Mouse (Mus musculus): ENCODE results near the gene Fbxl8. TPM values are rescaled to one million over a fixed set of nuclear protein-coding genes. Genes with fewer than 3 reads are reported as not detected.

Fbxl8 gene
- polyA plus RNA-seq, 1 experiment: 6.5 TPM

GRCm38 (mm10) chr8:105268342-105269074 is 4.1 kb downstream of the Fbxl8 start:
- H3K27ac ChIP-seq (ENCODE audit: insufficient read depth, low read depth, low read length): no peak overlapping the region
- no peak for TF ChIP-seq POLR2A (IDR thresholded peaks at IDR 0.05; ENCODE audit: borderline replicate concordance, low read depth, low read length)
- no peak for TF ChIP-seq CTCF (IDR thresholded peaks at IDR 0.05; ENCODE audit: low read depth, low read length)
- peaks cover 9% of the 10 kb centered on the region for H3K4me1 ChIP-seq (ENCODE audit: control insufficient read depth, insufficient read depth, low read length)
- H3K4me3 ChIP-seq (ENCODE audit: insufficient read depth, low read length): peak overlapping the region; percentile 55

DNA sequence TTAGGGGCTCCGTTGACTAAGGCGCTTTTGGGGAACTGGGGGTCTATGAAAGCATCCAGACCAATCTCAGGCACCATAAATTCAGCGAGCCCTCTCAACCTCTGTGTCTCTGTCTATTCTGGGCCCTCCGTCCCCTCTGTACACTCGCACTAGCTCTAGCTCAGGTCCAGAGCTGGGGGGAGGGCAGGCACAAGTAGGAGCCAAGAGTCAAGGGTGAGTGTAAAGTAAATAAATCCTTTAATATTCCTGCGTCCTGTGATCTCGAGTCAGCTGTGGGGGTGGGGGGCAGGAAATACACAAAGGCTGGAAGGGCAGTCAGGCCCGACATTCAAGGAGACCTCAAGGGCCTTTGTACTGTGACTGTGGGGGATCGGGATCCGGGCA is 4.6 kb downstream of the Fbxl8 start:
- TF ChIP-seq POLR2A (IDR thresholded peaks at IDR 0.05; ENCODE audit: borderline replicate concordance, low read depth, low read length) (no peak), CTCF (IDR thresholded peaks at IDR 0.05; ENCODE audit: low read depth, low read length) (no peak)
- H3K27ac ChIP-seq (ENCODE audit: insufficient read depth, low read depth, low read length): no peak overlapping the region
- H3K4me3 ChIP-seq (ENCODE audit: insufficient read depth, low read length): peak overlapping the region; percentile 55
- peaks cover 8% of the 10 kb centered on the region for H3K4me1 ChIP-seq (ENCODE audit: control insufficient read depth, insufficient read depth, low read length)

- Histone ChIP-seq H3K4me3 (ENCODE audit: insufficient read depth, low read length) (peak within 1 kb of the TSS; percentile 55), H3K4me1 (ENCODE audit: control insufficient read depth, insufficient read depth, low read length) (peaks cover 8% of the 10 kb centered on the region), H3K27ac (ENCODE audit: insufficient read depth, low read depth, low read length) (no peak within 1 kb of the TSS)
- TF ChIP-seq CTCF (IDR thresholded peaks at IDR 0.05; ENCODE audit: low read depth, low read length) (no peak), POLR2A (IDR thresholded peaks at IDR 0.05; ENCODE audit: borderline replicate concordance, low read depth, low read length) (no peak)
These were observed 5.1 kb downstream of the Fbxl8 start, which contains the start of gene Hsf4 for GRCm38 (mm10) chr8:105269461-105269947. Gene Hsf4 (plus strand): TSS chr8:105269801.

DNA sequence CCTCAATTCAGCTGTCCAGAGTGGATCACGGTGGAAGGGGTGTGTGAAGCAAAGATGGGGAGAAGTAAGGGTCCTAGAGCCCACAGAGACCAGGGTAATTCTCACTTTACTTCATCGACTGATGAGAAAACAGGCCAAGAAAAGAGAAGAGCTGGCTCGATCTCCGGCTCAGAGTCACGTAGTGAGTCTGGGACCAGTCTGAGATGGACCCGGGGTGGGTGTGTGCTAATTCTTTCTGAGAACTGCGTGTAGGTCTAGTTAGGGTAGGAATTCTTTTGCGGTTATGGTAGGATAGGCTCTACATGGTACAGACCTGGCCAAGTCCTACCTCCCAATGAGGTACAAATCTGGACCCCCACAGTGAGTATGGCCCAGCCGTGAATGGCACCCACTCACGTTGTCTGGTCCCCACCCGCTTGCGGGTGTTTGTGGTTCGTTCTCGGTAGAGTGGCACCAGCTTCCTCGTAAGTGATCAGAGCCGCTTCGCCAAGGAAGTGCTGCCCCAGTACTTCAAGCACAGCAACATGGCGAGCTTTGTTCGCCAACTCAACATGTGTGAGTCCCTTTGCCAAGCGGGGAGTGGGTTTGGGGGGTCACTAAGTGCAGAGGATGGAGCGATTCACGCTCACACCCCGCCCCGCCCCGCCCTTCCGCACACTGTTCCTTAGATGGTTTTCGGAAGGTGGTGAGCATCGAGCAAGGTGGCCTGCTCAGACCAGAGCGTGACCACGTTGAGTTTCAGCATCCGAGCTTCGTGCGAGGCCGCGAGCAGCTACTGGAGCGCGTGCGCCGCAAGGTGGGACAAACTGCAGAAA is 5.9 kb downstream of the Fbxl8 start:
- peak overlapping the region; percentile 55 for H3K4me3 ChIP-seq (ENCODE audit: insufficient read depth, low read length)
- TF ChIP-seq CTCF (IDR thresholded peaks at IDR 0.05; ENCODE audit: low read depth, low read length) (no peak), POLR2A (IDR thresholded peaks at IDR 0.05; ENCODE audit: borderline replicate concordance, low read depth, low read length) (no peak)

GRCm38 (mm10) chr8:105270916-105271186 is 6.4 kb downstream of the Fbxl8 start:
- no peak overlapping the region for H3K4me3 ChIP-seq (ENCODE audit: insufficient read depth, low read length)
- H3K27ac ChIP-seq (ENCODE audit: insufficient read depth, low read depth, low read length): no peak overlapping the region
- peaks cover 5% of the 10 kb centered on the region; the same call in 1 of the 2 replicates for H3K4me1 ChIP-seq (ENCODE audit: control insufficient read depth, insufficient read depth, low read length)
- TF ChIP-seq CTCF (IDR thresholded peaks at IDR 0.05; ENCODE audit: low read depth, low read length): no peak
- TF ChIP-seq POLR2A (IDR thresholded peaks at IDR 0.05; ENCODE audit: borderline replicate concordance, low read depth, low read length): no peak

More for the DNA sequence above, 5.9 kb downstream of the Fbxl8 start:
- no peak overlapping the region for H3K27ac ChIP-seq (ENCODE audit: insufficient read depth, low read depth, low read length)
- H3K4me1 ChIP-seq (ENCODE audit: control insufficient read depth, insufficient read depth, low read length): peaks cover 8% of the 10 kb centered on the region

DNA sequence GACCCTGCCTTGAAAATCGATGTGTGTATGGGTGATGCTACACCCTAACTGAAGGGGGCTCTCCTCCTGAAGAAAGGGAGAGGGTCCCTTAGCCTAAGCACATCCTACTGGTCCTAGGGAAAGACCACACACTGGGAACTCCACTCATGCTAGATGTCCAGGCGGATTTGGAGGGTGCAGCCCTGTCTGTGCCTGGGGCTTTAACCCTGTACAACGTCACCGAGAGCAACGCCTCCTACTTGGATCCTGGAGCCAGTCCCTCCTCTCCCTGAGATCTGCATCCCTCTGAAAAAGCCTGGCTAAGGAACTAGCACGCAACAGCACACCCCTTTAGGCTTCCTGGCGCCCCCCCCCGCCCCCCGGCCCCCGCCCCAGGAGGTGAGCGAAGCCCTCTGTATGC is 10.9 kb downstream of the Fbxl8 start:
- TF ChIP-seq CTCF (IDR thresholded peaks at IDR 0.05; ENCODE audit: low read depth, low read length) (no peak), POLR2A (IDR thresholded peaks at IDR 0.05; ENCODE audit: borderline replicate concordance, low read depth, low read length) (no peak)
- H3K27ac ChIP-seq (ENCODE audit: insufficient read depth, low read depth, low read length): no peak overlapping the region
- H3K4me1 ChIP-seq (ENCODE audit: control insufficient read depth, insufficient read depth, low read length): peaks cover 4% of the 10 kb centered on the region; the same call in 1 of the 2 replicates
- no peak overlapping the region for H3K4me3 ChIP-seq (ENCODE audit: insufficient read depth, low read length)

DNA sequence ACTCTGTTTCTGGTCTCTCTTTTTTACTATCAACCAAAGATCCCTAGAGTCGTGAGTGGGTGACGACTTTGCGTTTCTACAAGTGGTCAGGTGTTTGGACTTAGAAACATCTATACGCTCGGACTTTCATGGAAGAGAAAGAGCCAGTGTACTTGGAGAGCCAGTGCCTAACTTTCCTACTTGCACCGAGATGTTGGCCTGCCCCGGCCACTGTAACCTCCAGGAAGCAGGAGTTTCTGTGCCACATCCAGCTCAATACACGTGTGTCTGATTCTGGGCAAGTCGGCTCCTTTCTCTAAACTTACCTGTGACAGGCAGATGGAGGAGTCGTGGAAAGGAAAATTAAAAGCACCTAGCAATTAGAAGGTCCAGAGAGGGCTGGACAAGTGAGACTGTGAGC is 11.4 kb downstream of the Fbxl8 start, which contains the start of gene Nol3:
Nol3 (plus strand) TSS at position 301 of the 400 bp plus-strand sequence.
- peak within 1 kb of the TSS; percentile 50 for H3K4me3 ChIP-seq (ENCODE audit: insufficient read depth, low read length)
- H3K27ac ChIP-seq (ENCODE audit: insufficient read depth, low read depth, low read length): no peak within 1 kb of the TSS
- TF ChIP-seq POLR2A (IDR thresholded peaks at IDR 0.05; ENCODE audit: borderline replicate concordance, low read depth, low read length): no peak
- no peak for TF ChIP-seq CTCF (IDR thresholded peaks at IDR 0.05; ENCODE audit: low read depth, low read length)
- peaks cover 3% of the 10 kb centered on the region; the same call in 1 of the 2 replicates for H3K4me1 ChIP-seq (ENCODE audit: control insufficient read depth, insufficient read depth, low read length)

- Histone ChIP-seq H3K27ac (ENCODE audit: insufficient read depth, low read depth, low read length) (no peak overlapping the region), H3K4me3 (ENCODE audit: insufficient read depth, low read length) (peak overlapping the region; percentile 50), H3K4me1 (ENCODE audit: control insufficient read depth, insufficient read depth, low read length) (peaks cover 3% of the 10 kb centered on the region; the same call in 1 of the 2 replicates)
- TF ChIP-seq POLR2A (IDR thresholded peaks at IDR 0.05; ENCODE audit: borderline replicate concordance, low read depth, low read length) (no peak), CTCF (IDR thresholded peaks at IDR 0.05; ENCODE audit: low read depth, low read length) (no peak)
These were observed 12.1 kb downstream of the Fbxl8 start for GRCm38 (mm10) chr8:105276292-105277120.

DNA sequence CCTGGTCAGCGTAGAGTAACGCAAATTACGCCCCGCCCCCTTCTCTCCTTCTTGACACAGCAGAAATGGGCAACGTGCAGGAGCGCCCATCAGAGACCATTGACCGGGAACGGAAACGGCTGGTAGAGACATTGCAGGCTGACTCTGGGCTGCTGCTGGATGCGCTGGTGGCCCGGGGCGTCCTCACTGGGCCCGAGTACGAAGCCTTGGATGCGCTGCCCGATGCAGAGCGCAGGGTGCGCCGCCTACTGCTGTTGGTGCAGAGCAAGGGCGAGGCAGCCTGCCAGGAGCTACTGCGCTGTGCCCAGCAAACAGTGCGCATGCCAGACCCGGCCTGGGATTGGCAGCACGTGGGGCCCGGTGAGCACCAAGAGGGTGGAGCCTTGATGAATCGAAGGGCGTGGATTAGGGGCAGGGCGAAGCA is 14.5 kb downstream of the Fbxl8 start:
- TF ChIP-seq CTCF (IDR thresholded peaks at IDR 0.05; ENCODE audit: low read depth, low read length) (no peak), POLR2A (IDR thresholded peaks at IDR 0.05; ENCODE audit: borderline replicate concordance, low read depth, low read length) (no peak)
- H3K27ac ChIP-seq (ENCODE audit: insufficient read depth, low read depth, low read length): no peak overlapping the region
- H3K4me1 ChIP-seq (ENCODE audit: control insufficient read depth, insufficient read depth, low read length): peaks cover 3% of the 10 kb centered on the region; the same call in 1 of the 2 replicates
- peak overlapping the region; percentile 27 for H3K4me3 ChIP-seq (ENCODE audit: insufficient read depth, low read length)
